Comparison of ENCODE assay signal across 9 mouse cellular contexts in genomic region chr5:134742221-134742795, GRCm38 (mm10). TPM values are rescaled to one million over a fixed set of nuclear protein-coding genes. Genes with fewer than 3 reads are reported as not detected.
DNase-seq lines count a peak whose midpoint lies in the region; ATAC-seq lines count a peak whose summit lies in the region.
"Had no signal": no experiment of that assay in that cellular context is flagged by ENCODE, and none has a peak within 500 bp of the region (broad histone marks: within the 10 kb centered on the region; RNA-seq: fewer than 3 reads in every experiment).

No protein-coding gene starts in this region.

- H3K27ac ChIP-seq in heart, embryonic 16.5 days (ENCODE audit: low read length) = peak overlapping the region; percentile 55
- H3K27ac ChIP-seq in limb, embryonic 15.5 days = peak overlapping the region; percentile 57

- H3K4me1 ChIP-seq in heart, embryonic 16.5 days (ENCODE audit: control insufficient read depth, insufficient read depth, low read length) = peaks cover 6% of the 10 kb centered on the region
- H3K4me1 ChIP-seq in limb, embryonic 15.5 days = peaks cover 52% of the 10 kb centered on the region

- H3K27me3 ChIP-seq in heart, embryonic 16.5 days (ENCODE audit: control insufficient read depth, insufficient read depth, low read length) = peaks cover 5% of the 10 kb centered on the region; the same call in 1 of the 2 replicates
- peaks cover 3% of the 10 kb centered on the region; the same call in 1 of the 2 replicates for H3K27me3 ChIP-seq in limb, embryonic 15.5 days

- H3K9ac ChIP-seq in heart, embryonic 16.5 days (ENCODE audit: low read length) = peak overlapping the region; percentile 43
- no peak overlapping the region for H3K9ac ChIP-seq in limb, embryonic 15.5 days

- WGBS in heart, embryonic 16.5 days = 11% methylated on average over 19 of the region's 19 CpGs
- WGBS in limb, embryonic 15.5 days = 11% methylated on average over 19 of the region's 19 CpGs

- no peak overlapping the region for H3K4me3 ChIP-seq in heart, embryonic 16.5 days (ENCODE audit: low read length)
- peak overlapping the region; percentile 7; the same call in 1 of the 2 replicates for H3K4me3 ChIP-seq in limb, embryonic 15.5 days

- H3K36me3 ChIP-seq in heart, embryonic 16.5 days (ENCODE audit: control insufficient read depth, insufficient read depth) = no peaks in the 10 kb centered on the region
- H3K36me3 ChIP-seq in limb, embryonic 15.5 days = peaks cover 11% of the 10 kb centered on the region

- H3K9me3 ChIP-seq in heart, embryonic 16.5 days (replicated peaks; ENCODE audit: control insufficient read depth, low read length) = no peaks in the 10 kb centered on the region
- H3K9me3 ChIP-seq in limb, embryonic 15.5 days = no peaks in the 10 kb centered on the region

- H3K4me2 ChIP-seq in heart, embryonic 16.5 days (ENCODE audit: low read depth, low read length) = peak overlapping the region; percentile 40
- H3K4me2 ChIP-seq in limb, embryonic 15.5 days = peak overlapping the region; percentile 14

- peak; percentile 96 for DNase-seq in heart, adult 11 months
- no peak for DNase-seq in heart, adult 8-10 months (ENCODE audit: low spot score)
- peak; percentile 68 for DNase-seq in ZHBTc4 (ENCODE audit: low read depth, low spot score)
- no peak for DNase-seq in frontal cortex, adult 2 months (ENCODE audit: extremely low spot score in 1 of 2, low spot score in 1 of 2)
- no peak for DNase-seq in natural killer cell, adult 2 months (ENCODE audit: low spot score in 2 of 2)
- no peak for DNase-seq in layer of hippocampus, postnatal 14 days (ENCODE audit: low spot score in 2 of 2)

- no peak for ATAC-seq in heart, embryonic 16.5 days (replicated peaks; ENCODE audit: extremely low read depth, insufficient read depth, low FRiP score)
- no peak for ATAC-seq in limb, embryonic 15.5 days (ENCODE audit: insufficient number of reproducible peaks, low FRiP score, low TSS enrichment, low read depth)

RNA-seq across cellular contexts. Expression of gene Eln, which starts 4.8 kb away (rescaled TPM):
- total RNA-seq in heart, adult 8-10 months (2022) = 10 to 100 TPM; 14.7 to 26.2 (median 17.6) TPM
- 285 and 435 TPM in 2 replicates for polyA plus RNA-seq in heart, embryonic 16.5 days (2015; fragmentation: Nextera tagmentation; extraction: Ambion mirVana)
- polyA plus RNA-seq in limb, embryonic 15.5 days (2015; fragmentation: Nextera tagmentation; extraction: Ambion mirVana) = 178 and 206 TPM in 2 replicates
- polyA plus RNA-seq in frontal cortex, adult 2 months (2012; rRNA removed) = 11.8 and 12.2 TPM in 2 replicates
- 100 to 1,000 TPM in 1 of 2 experiments, 10 to 100 TPM in 1; 49.4 to 112 TPM for total RNA-seq in layer of hippocampus, postnatal 14 days (2021)
- total RNA-seq: CH12.LX had no signal

RNA-seq across cellular contexts. Expression of gene Limk1, which starts 53.9 kb away (rescaled TPM):
- 1 to 10 TPM; 3.8 to 5.1 (median 4.0) TPM for total RNA-seq in heart, adult 8-10 months (2022)
- 4.6 and 5.1 TPM in 2 replicates for polyA plus RNA-seq in heart, embryonic 16.5 days (2015; fragmentation: Nextera tagmentation; extraction: Ambion mirVana)
- polyA plus RNA-seq in limb, embryonic 15.5 days (2015; fragmentation: Nextera tagmentation; extraction: Ambion mirVana) = 4.7 and 7.0 TPM in 2 replicates
- polyA plus RNA-seq in frontal cortex, adult 2 months (2012; rRNA removed) = 46.2 and 50.7 TPM in 2 replicates
- 10 to 100 TPM; 50.9 to 54.6 TPM for total RNA-seq in layer of hippocampus, postnatal 14 days (2021)

Comparison
In these comparisons a context has a peak if more than half of its experiments do, and no peak if none do; other contexts are left out.
1. DNase-seq: peak in heart, adult 11 months (single experiment) and ZHBTc4 (single experiment); none in heart, adult 8-10 months (single experiment), frontal cortex, adult 2 months (0 of 2), natural killer cell, adult 2 months (0 of 2) and layer of hippocampus, postnatal 14 days (0 of 2).
2. RNA of gene Eln, which starts 4.8 kb away (polyA plus RNA-seq): 285 to 435 TPM in heart, embryonic 16.5 days and 178 to 206 TPM in limb, embryonic 15.5 days; 11.8 to 12.2 TPM in frontal cortex, adult 2 months; every median in the first group is over 10 times any median in the second.